Mouse (Mus musculus) embryonic facial prominence, embryonic 12.5 days (tissue): ENCODE results near the gene Fam198a. TPM values are rescaled to one million over a fixed set of nuclear protein-coding genes. Genes with fewer than 3 reads are reported as not detected.

Source experiments
- ATAC-seq: fragments of 200-750 bp; cut with Nextera tagmentation; 2 replicates; pipeline ENCODE4 v1.8.0; 2017; ENCODE audit not compliant: insufficient number of reproducible peaks, insufficient read depth, low FRiP score, low TSS enrichment
- H3K27ac ChIP-seq: fragments of 300-500 bp; sonication (generic); 2 replicates; pipeline ENCODE4 v1.5.1; 2016; ENCODE audit warnings: mild to moderate bottlenecking
- H3K27me3 ChIP-seq: fragments of 300-500 bp; sonication (generic); 2 replicates; pipeline ENCODE4 v1.6.1; 2016; ENCODE audit warnings: mild to moderate bottlenecking, moderate library complexity
- H3K36me3 ChIP-seq: fragments of 300-500 bp; sonication (generic); 2 replicates; pipeline ENCODE4 v1.6.1; 2016; ENCODE audit warnings: mild to moderate bottlenecking
- H3K4me1 ChIP-seq: fragments of 300-500 bp; sonication (generic); 2 replicates; pipeline ENCODE4 v1.6.1; 2016
- H3K4me2 ChIP-seq: fragments of 300-500 bp; sonication (generic); replicated peaks from 2 replicates; pipeline ENCODE4 v1.6.1; 2016; ENCODE audit warnings: mild to moderate bottlenecking, moderate library complexity
- H3K4me3 ChIP-seq: fragments of 300-500 bp; sonication (generic); 2 replicates; pipeline ENCODE4 v1.5.1; 2016; ENCODE audit warnings: mild to moderate bottlenecking
- H3K9ac ChIP-seq: fragments of 300-500 bp; sonication (generic); 2 replicates; pipeline ENCODE4 v1.6.1; 2016; ENCODE audit warnings: mild to moderate bottlenecking, moderate library complexity
- H3K9me3 ChIP-seq: fragments of 300-500 bp; sonication (generic); 2 replicates; pipeline ENCODE4 v1.6.1; 2016; ENCODE audit warnings: mild to moderate bottlenecking, moderate library complexity
- WGBS: fragments of 180-500 bp; shearing (Covaris S2); methylation state at CpG from one replicate; pipeline ENCODE4 v1.1.7; 2016; 5-methylcytosine and 5-hydroxymethylcytosine counted together
- polyA plus RNA-seq: library from polyadenylated mRNA; unstranded; fragments of >200 nt; fragmentation: Nextera tagmentation; extraction: Ambion mirVana; gene quantifications from 2 replicates; pipeline ENCODE4 v1.2.1, GENCODE M21; 2016

Gene Fam198a
- polyA plus RNA-seq, 1 experiment from 2014 or later = 2.1 TPM

DNA sequence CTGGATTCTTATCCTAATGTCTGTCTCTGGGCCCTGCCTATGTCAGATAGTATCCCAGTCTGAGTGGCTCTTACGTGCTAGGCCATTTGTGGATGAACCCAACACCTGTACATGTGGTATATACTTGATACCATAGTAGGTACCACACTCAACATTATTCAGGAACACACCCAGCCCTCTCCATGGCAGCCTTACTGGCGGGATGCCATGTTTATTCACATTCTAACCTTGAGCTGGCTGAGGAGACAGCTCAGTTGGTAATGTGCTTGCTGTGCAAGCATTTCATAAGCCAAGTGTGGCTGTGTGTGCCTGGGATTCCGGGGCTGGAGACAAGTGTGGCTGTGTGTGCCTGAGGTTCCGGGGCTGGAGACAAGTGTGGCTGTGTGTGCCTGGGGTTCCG is 17.5 kb downstream of the Fam198a start:
- H3K9ac ChIP-seq = no peak overlapping the region
- ATAC-seq = no peak
- peaks cover 10% of the 10 kb centered on the region for H3K4me1 ChIP-seq
- 80% methylated on average over 5 of the region's 5 CpGs for WGBS
- no peak overlapping the region for H3K4me3 ChIP-seq
- H3K27ac ChIP-seq = no peak overlapping the region
- no peaks in the 10 kb centered on the region for H3K27me3 ChIP-seq
- no peak overlapping the region for H3K4me2 ChIP-seq
- no peaks in the 10 kb centered on the region for H3K9me3 ChIP-seq
- H3K36me3 ChIP-seq = no peaks in the 10 kb centered on the region

- no peak overlapping the region for H3K9ac ChIP-seq
- 45% methylated on average over 5 of the region's 5 CpGs for WGBS
- ATAC-seq = no peak
- H3K36me3 ChIP-seq = no peaks in the 10 kb centered on the region
- peaks cover 10% of the 10 kb centered on the region for H3K4me1 ChIP-seq
- no peak overlapping the region for H3K4me2 ChIP-seq
- no peak overlapping the region for H3K4me3 ChIP-seq
- H3K27ac ChIP-seq = peak overlapping the region; percentile 72
- H3K27me3 ChIP-seq = no peaks in the 10 kb centered on the region
- no peaks in the 10 kb centered on the region for H3K9me3 ChIP-seq
Measured at GRCm38 (mm10) chr9:121969841-121970381, 19.1 kb downstream of the Fam198a start.

- Histone ChIP-seq H3K4me2 (no peak overlapping the region), H3K4me1 (peaks cover 10% of the 10 kb centered on the region)
- 52% methylated on average over 1 of the region's 1 CpGs for WGBS
Measured at GRCm38 (mm10) chr9:121973207-121973606, 22.4 kb downstream of the Fam198a start.

GRCm38 (mm10) chr9:121974141-121974986 is 23.6 kb downstream of the Fam198a start:
- H3K4me2 ChIP-seq = no peak overlapping the region
- peaks cover 14% of the 10 kb centered on the region for H3K4me1 ChIP-seq
- no peak for ATAC-seq
- no peak overlapping the region for H3K4me3 ChIP-seq
- 86% methylated on average over 12 of the region's 12 CpGs for WGBS
- no peaks in the 10 kb centered on the region for H3K36me3 ChIP-seq
- H3K27me3 ChIP-seq = no peaks in the 10 kb centered on the region
- H3K9ac ChIP-seq = no peak overlapping the region
- H3K27ac ChIP-seq = no peak overlapping the region
- no peaks in the 10 kb centered on the region for H3K9me3 ChIP-seq

More at GRCm38 (mm10) chr9:121973207-121973606, 22.4 kb downstream of the Fam198a start:
- no peak overlapping the region for H3K9ac ChIP-seq
- no peaks in the 10 kb centered on the region for H3K9me3 ChIP-seq
- ATAC-seq = no peak
- H3K27me3 ChIP-seq = no peaks in the 10 kb centered on the region
- H3K27ac ChIP-seq = no peak overlapping the region
- no peaks in the 10 kb centered on the region for H3K36me3 ChIP-seq
- H3K4me3 ChIP-seq = no peak overlapping the region

DNA sequence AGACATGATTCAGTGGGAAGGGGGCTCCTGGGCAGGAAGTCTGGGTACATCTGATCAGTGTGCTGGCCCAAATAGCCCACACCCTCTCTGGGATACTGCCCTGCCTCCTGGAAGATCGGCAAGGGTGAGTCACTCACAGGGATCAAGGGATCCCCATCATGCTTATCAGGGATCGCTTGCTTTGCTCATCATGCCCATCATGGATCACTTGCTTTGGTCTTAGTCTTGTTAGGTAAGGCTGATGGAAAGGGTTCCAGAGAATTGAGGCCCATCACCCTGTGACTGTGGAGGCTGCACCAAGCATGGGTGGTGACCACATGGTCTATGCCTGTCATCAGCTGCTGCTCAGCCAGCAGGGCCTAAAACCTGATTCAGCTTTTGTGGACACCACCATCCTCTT is 24.5 kb downstream of the Fam198a start:
- Histone ChIP-seq H3K4me3 (no peak overlapping the region), H3K4me2 (no peak overlapping the region), H3K9ac (no peak overlapping the region), H3K9me3 (no peaks in the 10 kb centered on the region), H3K36me3 (no peaks in the 10 kb centered on the region), H3K4me1 (peaks cover 8% of the 10 kb centered on the region), H3K27me3 (no peaks in the 10 kb centered on the region), H3K27ac (no peak overlapping the region)
- WGBS = 82% methylated on average over 2 of the region's 2 CpGs
- no peak for ATAC-seq

DNA sequence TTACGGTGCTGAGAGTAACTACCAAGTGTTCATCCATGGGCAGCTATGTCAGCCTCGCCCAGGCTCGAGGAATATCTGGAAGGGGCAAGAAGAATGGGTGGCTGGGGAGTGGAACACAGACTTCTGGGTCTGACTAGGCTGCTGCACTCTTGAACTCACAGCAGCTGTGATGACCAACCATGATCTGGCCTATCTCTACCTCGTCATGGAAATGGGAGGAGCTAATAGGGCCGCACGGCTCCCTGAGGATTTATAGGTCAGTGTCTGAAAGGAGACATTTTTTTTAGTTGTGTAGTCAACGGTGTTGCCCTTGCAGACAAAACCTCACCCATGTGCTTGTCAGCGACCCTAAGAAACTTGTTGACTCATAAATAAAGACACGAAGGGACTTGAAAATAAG is 30.3 kb downstream of the Fam198a start:
- H3K4me1 ChIP-seq = 0 out of 2 replicates have a peak, but pooled peaks cover 4% of the 10 kb centered on the region
- no peak overlapping the region for H3K27ac ChIP-seq
- ATAC-seq = no peak
- no peak overlapping the region for H3K4me3 ChIP-seq
- H3K9ac ChIP-seq = no peak overlapping the region
- WGBS = 85% methylated on average over 9 of the region's 9 CpGs
- H3K9me3 ChIP-seq = no peaks in the 10 kb centered on the region
- peaks cover 8% of the 10 kb centered on the region; the same call in 1 of the 2 replicates for H3K36me3 ChIP-seq
- no peak overlapping the region for H3K4me2 ChIP-seq
- H3K27me3 ChIP-seq = no peaks in the 10 kb centered on the region

DNA sequence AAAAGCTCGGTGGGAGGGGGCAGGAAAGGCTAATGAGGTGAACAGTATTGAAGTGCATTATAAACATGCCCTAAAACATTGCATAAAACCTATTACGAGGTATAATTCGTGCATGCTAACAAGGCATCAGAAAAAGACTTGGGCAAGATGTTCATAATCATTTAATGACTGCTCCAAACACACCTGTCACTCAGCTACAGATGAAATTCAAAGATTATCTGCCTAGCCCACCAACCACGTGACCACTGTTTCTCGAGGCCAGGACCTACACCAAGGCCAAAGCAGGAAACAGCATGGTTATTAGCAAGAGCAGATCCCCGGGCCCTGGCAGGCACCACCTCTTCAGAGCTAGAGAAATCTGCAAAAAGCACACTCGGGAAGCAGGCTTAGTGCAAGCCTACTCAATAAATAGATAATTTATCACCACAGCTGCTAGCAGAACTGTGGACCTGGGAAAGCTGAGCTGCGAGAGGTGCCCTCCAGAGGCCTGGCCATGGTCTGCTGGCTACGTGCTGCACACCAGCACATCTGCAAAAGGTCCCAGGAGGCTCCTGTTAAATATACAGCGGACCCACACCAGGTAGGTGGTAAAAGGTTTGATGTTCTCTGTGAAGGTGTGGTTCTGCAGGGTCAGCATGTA is 30.8 kb downstream of the Fam198a start:
- Histone ChIP-seq H3K36me3 (peaks cover 8% of the 10 kb centered on the region; the same call in 1 of the 2 replicates), H3K27ac (no peak overlapping the region), H3K9ac (no peak overlapping the region), H3K4me1 (0 out of 2 replicates have a peak, but pooled peaks cover 4% of the 10 kb centered on the region), H3K4me2 (no peak overlapping the region), H3K9me3 (no peaks in the 10 kb centered on the region), H3K27me3 (no peaks in the 10 kb centered on the region), H3K4me3 (no peak overlapping the region)
- no peak for ATAC-seq
- 75% methylated on average over 10 of the region's 10 CpGs for WGBS

DNA sequence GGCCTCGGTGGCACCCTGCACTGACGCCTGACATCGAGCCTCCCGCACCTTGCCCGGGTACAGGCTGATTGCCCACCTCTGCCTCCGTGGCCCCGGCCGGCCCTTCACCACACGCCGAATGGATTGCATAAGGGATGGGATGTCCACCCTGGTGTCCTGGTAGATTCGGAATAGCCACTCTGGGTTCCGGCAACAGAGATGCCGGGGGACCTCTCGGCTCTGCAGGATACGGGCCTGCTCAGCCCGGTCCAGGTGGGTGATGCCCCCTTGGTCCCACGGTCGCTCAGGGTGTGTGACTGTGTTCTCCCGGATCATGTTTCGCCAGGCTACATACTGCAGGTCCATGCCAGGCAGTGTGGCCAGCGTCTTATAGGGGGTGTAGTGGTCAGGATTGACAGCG is 31.4 kb downstream of the Fam198a start:
- WGBS = 93% methylated on average over 22 of the region's 22 CpGs
- no peak for ATAC-seq
- H3K4me1 ChIP-seq = 0 out of 2 replicates have a peak, but pooled peaks cover 4% of the 10 kb centered on the region
- no peak overlapping the region for H3K4me3 ChIP-seq
- peaks cover 8% of the 10 kb centered on the region; the same call in 1 of the 2 replicates for H3K36me3 ChIP-seq
- no peaks in the 10 kb centered on the region for H3K27me3 ChIP-seq
- no peak overlapping the region for H3K27ac ChIP-seq
- H3K9ac ChIP-seq = no peak overlapping the region
- H3K4me2 ChIP-seq = no peak overlapping the region
- no peaks in the 10 kb centered on the region for H3K9me3 ChIP-seq

DNA sequence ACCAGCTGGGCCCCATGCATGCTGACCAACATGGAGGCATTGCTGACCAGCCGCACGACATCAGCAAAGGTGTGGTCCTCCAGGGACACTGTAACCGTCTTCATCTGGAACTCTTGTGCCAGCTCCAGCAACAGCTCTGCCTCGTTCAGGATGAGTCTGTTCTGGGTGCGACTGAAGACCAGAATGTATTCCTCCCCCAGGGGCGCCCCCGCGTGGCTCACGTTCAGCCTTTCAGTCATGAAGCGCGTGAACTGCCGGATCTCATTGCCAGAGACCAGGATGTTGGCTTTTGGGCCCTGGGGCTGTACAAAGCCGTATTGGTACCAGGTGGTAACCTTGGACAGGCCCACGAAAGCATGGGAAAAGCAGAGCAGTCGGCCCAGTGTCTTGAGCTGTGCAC is 31.9 kb downstream of the Fam198a start:
- Histone ChIP-seq H3K9ac (no peak overlapping the region), H3K9me3 (no peaks in the 10 kb centered on the region), H3K4me2 (no peak overlapping the region), H3K4me3 (no peak overlapping the region), H3K36me3 (peaks cover 8% of the 10 kb centered on the region; the same call in 1 of the 2 replicates), H3K4me1 (0 out of 2 replicates have a peak, but pooled peaks cover 4% of the 10 kb centered on the region), H3K27ac (no peak overlapping the region), H3K27me3 (no peaks in the 10 kb centered on the region)
- no peak for ATAC-seq
- WGBS = 85% methylated on average over 15 of the region's 15 CpGs

DNA sequence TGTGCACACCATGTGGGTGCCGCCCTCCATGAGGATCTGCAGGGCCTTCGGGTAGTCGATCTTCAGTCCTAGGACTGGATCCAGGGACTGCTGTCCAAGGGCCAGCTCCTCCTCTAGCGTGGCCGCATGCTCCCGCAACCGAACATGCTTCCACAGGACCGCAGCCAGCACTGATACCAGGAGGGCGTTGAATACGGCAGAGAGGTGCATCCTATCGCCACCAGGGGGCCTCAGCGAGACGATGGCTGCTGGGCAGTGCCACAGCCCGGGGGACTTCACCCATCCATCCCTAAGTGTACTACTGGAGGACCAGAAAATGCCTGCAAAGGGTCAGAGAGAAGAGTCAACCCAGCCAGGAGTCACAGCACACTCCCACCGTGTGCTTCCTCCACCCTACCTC is 32.7 kb downstream of the Fam198a start:
- H3K4me3 ChIP-seq = no peak overlapping the region
- no peaks in the 10 kb centered on the region for H3K9me3 ChIP-seq
- H3K4me2 ChIP-seq = no peak overlapping the region
- peaks cover 8% of the 10 kb centered on the region; the same call in 1 of the 2 replicates for H3K36me3 ChIP-seq
- peak; percentile 17; the same call in 1 of the 2 replicates for ATAC-seq
- H3K9ac ChIP-seq = no peak overlapping the region
- 0 out of 2 replicates have a peak, but pooled peaks cover 4% of the 10 kb centered on the region for H3K4me1 ChIP-seq
- WGBS = 59% methylated on average over 15 of the region's 15 CpGs
- H3K27me3 ChIP-seq = no peaks in the 10 kb centered on the region
- H3K27ac ChIP-seq = no peak overlapping the region

DNA sequence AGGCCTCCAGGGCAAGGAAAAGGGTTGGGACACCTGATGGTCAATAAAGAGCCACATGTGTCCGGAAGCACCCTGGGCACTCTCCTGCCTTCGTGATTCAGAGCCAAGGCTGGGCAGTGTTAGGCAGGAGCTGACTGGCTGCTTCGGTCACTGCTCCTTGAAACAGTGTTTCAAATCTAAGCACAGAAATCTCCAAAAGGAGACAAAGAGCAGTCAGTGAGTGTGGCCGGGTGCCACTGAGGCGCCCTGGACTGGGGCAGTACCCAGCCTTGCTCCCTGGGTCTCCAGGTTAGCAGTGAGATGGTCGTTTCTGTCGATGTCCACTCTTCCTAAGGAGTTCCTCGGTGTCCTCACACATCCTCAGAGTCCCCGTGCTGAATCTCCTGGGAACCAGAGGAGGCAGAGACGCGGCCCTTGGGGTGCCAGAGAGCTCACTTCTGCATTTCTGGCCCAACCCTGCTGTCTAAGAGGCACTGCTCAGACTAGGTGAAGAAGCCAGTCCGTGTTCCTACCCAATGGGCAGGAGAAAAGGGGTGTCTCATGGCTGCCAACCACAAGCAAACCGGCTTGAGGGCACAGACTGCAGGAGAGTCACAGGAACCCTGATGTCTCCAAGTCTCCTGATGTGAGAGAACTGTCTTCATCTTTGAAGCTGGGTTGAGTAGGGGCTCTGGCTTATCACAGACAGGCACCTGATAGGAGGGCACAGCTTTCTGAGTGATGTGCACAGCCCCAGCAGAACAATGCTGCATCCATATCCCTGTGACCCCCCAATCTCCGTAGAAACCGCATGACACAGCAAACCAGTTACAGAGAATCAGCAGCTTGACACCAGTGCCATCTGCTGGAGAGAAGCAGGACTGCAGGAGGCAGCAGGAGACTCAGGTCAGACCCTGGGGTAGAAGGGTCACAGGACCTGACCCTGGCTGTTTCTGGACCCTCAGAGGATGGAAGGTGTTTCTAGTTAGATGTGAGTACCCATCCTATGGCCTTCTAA is 34.0 kb downstream of the Fam198a start:
- H3K9me3 ChIP-seq = no peaks in the 10 kb centered on the region
- no peak overlapping the region for H3K4me3 ChIP-seq
- 70% methylated on average over 15 of the region's 15 CpGs for WGBS
- H3K36me3 ChIP-seq = peaks cover 8% of the 10 kb centered on the region; the same call in 1 of the 2 replicates
- ATAC-seq = no peak
- H3K27ac ChIP-seq = no peak overlapping the region
- no peak overlapping the region for H3K4me2 ChIP-seq
- no peak overlapping the region for H3K9ac ChIP-seq
- H3K4me1 ChIP-seq = no peaks in the 10 kb centered on the region
- no peaks in the 10 kb centered on the region for H3K27me3 ChIP-seq
